Mouse (Mus musculus) heart, postnatal 10 days (tissue): ENCODE measurements around the gene Prr5. TPM values are rescaled to one million over a fixed set of nuclear protein-coding genes. Genes with fewer than 3 reads are reported as not detected.

Experiments used
- DNase-seq, 2 experiments: peaks; one replicate each; pipeline ENCODE4 v3.0.0; 2021
- intact Hi-C: fragments of 180-260 bp; cut with DNase I; formaldehyde crosslinking; loops from one replicate; pipeline ENCODE4 v1.15.1; 2025
- total RNA-seq, 2 experiments: library from RNA; stranded (reverse); gene quantifications; 2 replicates each; pipeline ENCODE4 v1.2.3; 2021

The Prr5 gene
- total RNA-seq, 2 experiments from 2014 or later = 7.0 to 11.9 TPM

GRCm38 (mm10) chr15:84743347-84743746 is 73.9 kb downstream of the Prr5 start:
- DNase-seq = no peak
- intact Hi-C loops = no loop called here

- intact Hi-C loops = no loop called here
- DNase-seq = no peak
Observed at GRCm38 (mm10) chr15:84744308-84744707, 74.9 kb downstream of the Prr5 start.

GRCm38 (mm10) chr15:84745831-84746230 is 76.4 kb downstream of the Prr5 start:
- no peak for DNase-seq
- intact Hi-C loops = no loop called here

Other genes with a start within 250 kb of the Prr5 start
- 1 to 10 TPM; 2.2 to 2.3 TPM for gene Shisal1, start 222.5 kb upstream of the Prr5 start, total RNA-seq
- 1 to 10 TPM; 7.9 to 9.2 TPM for gene Rtl6, start 111.8 kb upstream of the Prr5 start, total RNA-seq
- 1 to 10 TPM; 1.6 to 2.0 TPM for gene Arhgap8, start 50.4 kb downstream of the Prr5 start, total RNA-seq
- 1 to 10 TPM; 2.0 to 2.9 TPM for gene Phf21b, start 186.4 kb downstream of the Prr5 start, total RNA-seq